Mouse (Mus musculus) CD8-positive naive resting alpha-beta T cell, adult 2 months (primary cell): ENCODE results near the gene Fam19a2.

Experiments
- DNase-seq, 2 experiments: peaks; one replicate each; pipeline ENCODE4 v3.0.0; 2022; ENCODE audit warnings: low read depth in 2 of 2, low spot score in 2 of 2

The Fam19a2 gene

GRCm38 (mm10) chr10:123567677-123568076 lies 303.9 kb downstream of the Fam19a2 start:
- DNase-seq = no peak

GRCm38 (mm10) chr10:123570616-123571188 lies 306.9 kb downstream of the Fam19a2 start:
- DNase-seq = no peak

- no peak for DNase-seq
Observed at GRCm38 (mm10) chr10:123572342-123573070, 308.7 kb downstream of the Fam19a2 start.

GRCm38 (mm10) chr10:123577823-123578222 lies 314.0 kb downstream of the Fam19a2 start:
- DNase-seq = no peak

- no peak for DNase-seq
Observed at GRCm38 (mm10) chr10:123579012-123579411, 315.2 kb downstream of the Fam19a2 start.

- DNase-seq = no peak
Observed at GRCm38 (mm10) chr10:123595043-123595442, 331.2 kb downstream of the Fam19a2 start.

GRCm38 (mm10) chr10:123597059-123597458 lies 333.3 kb downstream of the Fam19a2 start:
- no peak for DNase-seq

- no peak for DNase-seq
Observed at GRCm38 (mm10) chr10:123605671-123606070, 341.9 kb downstream of the Fam19a2 start.

GRCm38 (mm10) chr10:123626691-123627090 lies 362.9 kb downstream of the Fam19a2 start:
- DNase-seq = no peak

GRCm38 (mm10) chr10:123629248-123629744 lies 365.5 kb downstream of the Fam19a2 start:
- no peak for DNase-seq

GRCm38 (mm10) chr10:123632029-123632428 lies 368.2 kb downstream of the Fam19a2 start:
- no peak for DNase-seq

GRCm38 (mm10) chr10:123636655-123637054 lies 372.9 kb downstream of the Fam19a2 start:
- no peak for DNase-seq

- DNase-seq = no peak
Observed at GRCm38 (mm10) chr10:123637496-123637895, 373.7 kb downstream of the Fam19a2 start.

GRCm38 (mm10) chr10:123645568-123645967 lies 381.8 kb downstream of the Fam19a2 start:
- DNase-seq = no peak

GRCm38 (mm10) chr10:123671208-123671607 lies 407.4 kb downstream of the Fam19a2 start:
- no peak for DNase-seq

- no peak for DNase-seq
Observed at GRCm38 (mm10) chr10:123678284-123678864, 414.6 kb downstream of the Fam19a2 start.

- DNase-seq = no peak
Observed at GRCm38 (mm10) chr10:123682718-123683255, 419.0 kb downstream of the Fam19a2 start.

GRCm38 (mm10) chr10:123692186-123692925 lies 428.6 kb downstream of the Fam19a2 start:
- no peak for DNase-seq

- no peak for DNase-seq
Observed at GRCm38 (mm10) chr10:123692926-123693224, 429.1 kb downstream of the Fam19a2 start.

- no peak for DNase-seq
Observed at GRCm38 (mm10) chr10:123702595-123702994, 438.8 kb downstream of the Fam19a2 start.

GRCm38 (mm10) chr10:123707026-123707425 lies 443.2 kb downstream of the Fam19a2 start:
- DNase-seq = no peak
